Mouse (Mus musculus) kidney, postnatal 10 days (tissue): ENCODE measurements around the gene Tor2a.

Experiments used
- DNase-seq: peaks from one replicate; pipeline ENCODE4 v3.0.0; 2021; ENCODE audit warnings: mixed read lengths

Tor2a gene

GRCm38 (mm10) chr2:32768661-32769285, 11.7 kb downstream of the Tor2a start:
- peak; percentile 69 for DNase-seq

GRCm38 (mm10) chr2:32769327-32770085, 12.5 kb downstream of the Tor2a start:
- DNase-seq = no peak

- DNase-seq = peak; percentile 51
Measured at GRCm38 (mm10) chr2:32771886-32772285, 14.9 kb downstream of the Tor2a start.

- DNase-seq = no peak
Measured at GRCm38 (mm10) chr2:32772626-32773279, 15.7 kb downstream of the Tor2a start.

GRCm38 (mm10) chr2:32775359-32776074, 18.5 kb downstream of the Tor2a start, which contains the start of the genes Ttc16 and Ptrh1:
Gene Ttc16, minus strand, starts transcription at chr2:32775633.
Gene Ptrh1, plus strand, starts transcription at chr2:32775786.
- peak; percentile 99 for DNase-seq

- DNase-seq = no peak
Measured at GRCm38 (mm10) chr2:32776192-32776591, 19.2 kb downstream of the Tor2a start.

GRCm38 (mm10) chr2:32778081-32778480, 21.0 kb downstream of the Tor2a start:
- DNase-seq = no peak

- peak; percentile 85 for DNase-seq
Measured at GRCm38 (mm10) chr2:32779131-32779530, 22.1 kb downstream of the Tor2a start.

- no peak for DNase-seq
Measured at GRCm38 (mm10) chr2:32779714-32780113, 22.7 kb downstream of the Tor2a start.

- DNase-seq = no peak
Measured at GRCm38 (mm10) chr2:32781710-32782109, 24.7 kb downstream of the Tor2a start.

GRCm38 (mm10) chr2:32784048-32784681, 27.1 kb downstream of the Tor2a start, which contains the start of gene Cfap157:
Gene Cfap157, minus strand, starts transcription at chr2:32784428.
- peak; percentile 52 for DNase-seq

GRCm38 (mm10) chr2:32787176-32787575, 30.1 kb downstream of the Tor2a start:
- no peak for DNase-seq

- DNase-seq = no peak
Measured at GRCm38 (mm10) chr2:32788581-32788980, 31.5 kb downstream of the Tor2a start.

- peak; percentile 54 for DNase-seq
Measured at GRCm38 (mm10) chr2:32791297-32791696, 34.3 kb downstream of the Tor2a start.

GRCm38 (mm10) chr2:32795748-32796418, 38.8 kb downstream of the Tor2a start:
- DNase-seq = no peak

- DNase-seq = no peak
Measured at GRCm38 (mm10) chr2:32798251-32798962, 41.4 kb downstream of the Tor2a start.

- DNase-seq = no peak
Measured at GRCm38 (mm10) chr2:32808816-32809566, 52.0 kb downstream of the Tor2a start.
